Mouse (Mus musculus): Measurements from ENCODE around the gene Gtf2i.

GRCm38 (mm10) chr5:134229391-134229790 is 85.2 kb downstream of the Gtf2i start, which contains the start of gene Ncf1:
- TF ChIP-seq CTCF (IDR thresholded peaks at IDR 0.05; ENCODE audit: low read depth) (no peak), EP300 (IDR thresholded peaks at IDR 0.05; ENCODE audit: low read depth) (no peak)
